Mouse (Mus musculus): ENCODE results near the gene Rapgef3. TPM values are rescaled to one million over a fixed set of nuclear protein-coding genes. Genes with fewer than 3 reads are reported as not detected.

Rapgef3 gene
- polyA plus RNA-seq (2012) = 19.3 and 20.5 TPM in 2 replicates

GRCm38 (mm10) chr15:97767280-97768186 lies at the start of gene Rapgef3:
Gene Rapgef3, minus strand, starts transcription at chr15:97767972.

GRCm38 (mm10) chr15:97778311-97779098 lies 10.7 kb upstream of the Rapgef3 start, which contains the start of gene Slc48a1:
Gene Slc48a1, plus strand, starts transcription at chr15:97778520.

GRCm38 (mm10) chr15:97731111-97731510 lies 36.7 kb downstream of the Rapgef3 start, which contains the start of gene Endou:
Gene Endou, minus strand, starts transcription at chr15:97731339.

GRCm38 (mm10) chr15:97705211-97706050 lies 62.3 kb downstream of the Rapgef3 start, which contains the start of gene Rpap3:
Gene Rpap3, minus strand, starts transcription at chr15:97705825.

Other genes starting within 250 kb of the Rapgef3 start
- gene Rpap3, start 62.1 kb downstream of the Rapgef3 start, polyA plus RNA-seq (2012) = 13.8 and 21.8 TPM in 2 replicates
- 1.0 and 1.4 TPM in 2 replicates for gene Endou, start 36.6 kb downstream of the Rapgef3 start, polyA plus RNA-seq (2012)
- 56.0 and 56.7 TPM in 2 replicates for gene Slc48a1, start 10.5 kb upstream of the Rapgef3 start, polyA plus RNA-seq (2012)
- gene Hdac7, start 76.5 kb upstream of the Rapgef3 start, polyA plus RNA-seq (2012) = 270 and 356 TPM in 2 replicates
- gene Vdr, start 142.7 kb upstream of the Rapgef3 start, polyA plus RNA-seq (2012) = 2.1 and 3.1 TPM in 2 replicates
- 44.9 and 46.0 TPM in 2 replicates for gene Tmem106c, start 196.2 kb upstream of the Rapgef3 start, polyA plus RNA-seq (2012)
- gene Col2a1, start 236.7 kb upstream of the Rapgef3 start, polyA plus RNA-seq (2012) = 0.06 TPM in 2 replicates